Mouse (Mus musculus) G1E (cell line): ENCODE results near the gene Tas2r135. TPM values are rescaled to one million over a fixed set of nuclear protein-coding genes. Genes with fewer than 3 reads are reported as not detected.

Source experiments
- ATAC-seq: 2 replicates; pipeline ENCODE4 v1.8.0; 2016; ENCODE audit warnings: mild to moderate bottlenecking; ENCODE audit not compliant: insufficient number of reproducible peaks, poor library complexity, low FRiP score, severe bottlenecking; ENCODE audit errors: extremely low read depth
- DNase-seq: peaks from one replicate; pipeline ENCODE4 v3.0.0; 2012; ENCODE audit warnings: low spot score
- H3K27me3 ChIP-seq: 2 replicates; pipeline ENCODE4 v1.6.1; 2012; ENCODE audit warnings: mild to moderate bottlenecking, low read length, inconsistent platforms; ENCODE audit not compliant: insufficient read depth
- H3K36me3 ChIP-seq: replicated peaks from 2 replicates; pipeline ENCODE3; 2012; ENCODE audit warnings: mild to moderate bottlenecking, inconsistent platforms
- H3K4me1 ChIP-seq: 2 replicates; pipeline ENCODE4 v1.6.1; 2012; ENCODE audit warnings: low read depth, low read length, inconsistent platforms, mixed read lengths; ENCODE audit not compliant: insufficient read depth
- H3K4me3 ChIP-seq: 2 replicates; pipeline ENCODE4 v1.5.1; 2012; ENCODE audit warnings: low read depth, mild to moderate bottlenecking, inconsistent platforms, low read length, moderate library complexity, mixed read lengths
- H3K9me3 ChIP-seq: replicated peaks from 2 replicates; pipeline ENCODE4 v1.6.1; 2012; ENCODE audit warnings: inconsistent platforms
- CTCF ChIP-seq: IDR thresholded peaks from 2 replicates; pipeline ENCODE4 v1.5.1; 2012; ENCODE audit warnings: low read depth, low read length, inconsistent platforms, mixed read lengths
- GATA1 ChIP-seq: IDR thresholded peaks from 2 replicates; pipeline ENCODE4 v1.6.1; 2012; ENCODE audit warnings: borderline replicate concordance, low read length, inconsistent platforms, mixed read lengths
- GATA2 ChIP-seq: IDR thresholded peaks from 2 replicates; pipeline ENCODE4 v1.6.1; 2012; ENCODE audit warnings: low read depth, low read length, inconsistent platforms, borderline replicate concordance
- POLR2AphosphoS5 ChIP-seq: IDR thresholded peaks from 2 replicates; pipeline ENCODE4 v1.6.1; 2012; ENCODE audit warnings: low read depth, low read length, inconsistent platforms; ENCODE audit not compliant: insufficient replicate concordance
- TAL1 ChIP-seq: conservative IDR thresholded peaks from 2 replicates; pipeline ENCODE4 v1.6.1; 2012; ENCODE audit warnings: low read depth, low read length, inconsistent platforms, mixed read lengths
- polyA plus RNA-seq: library from polyadenylated mRNA; stranded (reverse); fragments of >175 nt; gene quantifications from 2 replicates; pipeline ENCODE4 v1.2.3, GENCODE M21; 2012
- total RNA-seq, 2 experiments: library from RNA; stranded (forward) in 1 of 2; stranded (reverse) in 1 of 2; fragments of 200-1000 nt in 1 of 2; fragments of >200 nt in 1 of 2; fragmentation: Nextera tagmentation in 1 of 2; gene quantifications; 2 replicates each; pipeline ENCODE4 v1.2.3; 2014 to 2017

The Tas2r135 gene
- total and polyA plus RNA-seq, 3 experiments = 0.27 TPM; not detected in 2

GRCm38 (mm10) chr6:42385635-42386034 is 19.6 kb upstream of the Tas2r135 start:
- no peaks in the 10 kb centered on the region for H3K4me1 ChIP-seq
- DNase-seq (no peak), ATAC-seq (no peak)
- H3K36me3 ChIP-seq = no peaks in the 10 kb centered on the region
- H3K9me3 ChIP-seq = no peaks in the 10 kb centered on the region
- H3K4me3 ChIP-seq = no peak overlapping the region
- TF ChIP-seq GATA1 (no peak), POLR2AphosphoS5 (no peak), CTCF (no peak), TAL1 (no peak), GATA2 (no peak)
- peaks cover 4% of the 10 kb centered on the region for H3K27me3 ChIP-seq

GRCm38 (mm10) chr6:42391796-42392330 is 13.4 kb upstream of the Tas2r135 start:
- TF ChIP-seq TAL1 = no peak
- no peak for TF ChIP-seq GATA1
- no peak for TF ChIP-seq GATA2
- TF ChIP-seq CTCF = no peak
- TF ChIP-seq POLR2AphosphoS5 = no peak
- Histone ChIP-seq H3K36me3 (no peaks in the 10 kb centered on the region), H3K4me1 (no peaks in the 10 kb centered on the region), H3K4me3 (no peak overlapping the region), H3K27me3 (peaks cover 8% of the 10 kb centered on the region; the same call in 1 of the 2 replicates), H3K9me3 (no peaks in the 10 kb centered on the region)
- DNase-seq = no peak
- no peak for ATAC-seq

GRCm38 (mm10) chr6:42395960-42396809 is 9.0 kb upstream of the Tas2r135 start:
- H3K4me3 ChIP-seq = no peak overlapping the region
- H3K27me3 ChIP-seq = 0 out of 2 replicates have a peak, but pooled peaks cover 5% of the 10 kb centered on the region
- DNase-seq (no peak), ATAC-seq (no peak)
- H3K9me3 ChIP-seq = no peaks in the 10 kb centered on the region
- H3K36me3 ChIP-seq = no peaks in the 10 kb centered on the region
- H3K4me1 ChIP-seq = no peaks in the 10 kb centered on the region
- TF ChIP-seq POLR2AphosphoS5 (no peak), CTCF (no peak), GATA2 (no peak), TAL1 (no peak), GATA1 (no peak)

- H3K27me3 ChIP-seq = 0 out of 2 replicates have a peak, but pooled peaks cover 5% of the 10 kb centered on the region
- ATAC-seq (no peak), DNase-seq (no peak)
- no peaks in the 10 kb centered on the region for H3K9me3 ChIP-seq
- no peak for TF ChIP-seq CTCF
- no peak for TF ChIP-seq POLR2AphosphoS5
- TF ChIP-seq GATA1 = no peak
- no peak for TF ChIP-seq GATA2
- TF ChIP-seq TAL1 = no peak
- no peaks in the 10 kb centered on the region for H3K4me1 ChIP-seq
- no peak overlapping the region for H3K4me3 ChIP-seq
- H3K36me3 ChIP-seq = no peaks in the 10 kb centered on the region
Measured at GRCm38 (mm10) chr6:42397041-42397657, 8.1 kb upstream of the Tas2r135 start.

GRCm38 (mm10) chr6:42398285-42398684 is 6.9 kb upstream of the Tas2r135 start:
- Histone ChIP-seq H3K27me3 (0 out of 2 replicates have a peak, but pooled peaks cover 5% of the 10 kb centered on the region), H3K9me3 (no peaks in the 10 kb centered on the region), H3K4me1 (no peaks in the 10 kb centered on the region), H3K4me3 (no peak overlapping the region), H3K36me3 (no peaks in the 10 kb centered on the region)
- no peak for ATAC-seq
- no peak for DNase-seq
- TF ChIP-seq CTCF (no peak), TAL1 (no peak), GATA1 (no peak), GATA2 (no peak), POLR2AphosphoS5 (no peak)

GRCm38 (mm10) chr6:42398998-42399397 is 6.2 kb upstream of the Tas2r135 start:
- ATAC-seq (no peak), DNase-seq (no peak)
- 0 out of 2 replicates have a peak, but pooled peaks cover 3% of the 10 kb centered on the region for H3K27me3 ChIP-seq
- H3K4me3 ChIP-seq = no peak overlapping the region
- TF ChIP-seq TAL1 (no peak), GATA1 (no peak), POLR2AphosphoS5 (no peak), GATA2 (no peak)
- no peaks in the 10 kb centered on the region for H3K36me3 ChIP-seq
- no peaks in the 10 kb centered on the region for H3K4me1 ChIP-seq
- H3K9me3 ChIP-seq = no peaks in the 10 kb centered on the region
